Mouse (Mus musculus) kidney, postnatal 36 days (tissue): ENCODE measurements around the gene Lrrc47.

Experiments used
- DNase-seq, 2 experiments: peaks; one replicate each; pipeline ENCODE4 v3.0.0; 2021 to 2022; ENCODE audit warnings: mixed read lengths in 2 of 2

The Lrrc47 gene

GRCm38 (mm10) chr4:154011646-154012089 is at the start of gene Lrrc47:
Gene Lrrc47, plus strand, starts transcription at chr4:154011731.
- peak; percentile 88 to 91 for DNase-seq

GRCm38 (mm10) chr4:153962631-153963030 is 48.9 kb upstream of the Lrrc47 start:
- no peak for DNase-seq

GRCm38 (mm10) chr4:153966651-153967050 is 44.9 kb upstream of the Lrrc47 start:
- no peak for DNase-seq

- no peak for DNase-seq
Observed at GRCm38 (mm10) chr4:153967556-153967955, 44.0 kb upstream of the Lrrc47 start.

GRCm38 (mm10) chr4:153968063-153968462 is 43.5 kb upstream of the Lrrc47 start:
- DNase-seq: no peak

GRCm38 (mm10) chr4:153974431-153975291 is 36.9 kb upstream of the Lrrc47 start, which contains the start of the genes Dffb and Cep104:
Gene Dffb, minus strand, starts transcription at chr4:153975126.
Gene Cep104, plus strand, starts transcription at chr4:153975194.
- DNase-seq: peak; percentile 95 to 97

GRCm38 (mm10) chr4:153975292-153975662 is 36.3 kb upstream of the Lrrc47 start:
- DNase-seq: no peak

- no peak for DNase-seq
Observed at GRCm38 (mm10) chr4:153975768-153976167, 35.8 kb upstream of the Lrrc47 start.

GRCm38 (mm10) chr4:153979243-153979642 is 32.3 kb upstream of the Lrrc47 start:
- no peak for DNase-seq

- DNase-seq: no peak
Observed at GRCm38 (mm10) chr4:153980470-153980869, 31.1 kb upstream of the Lrrc47 start.

GRCm38 (mm10) chr4:153992715-153993114 is 18.8 kb upstream of the Lrrc47 start:
- DNase-seq: peak; percentile 25 to 54

- no peak for DNase-seq
Observed at GRCm38 (mm10) chr4:153993505-153993904, 18.0 kb upstream of the Lrrc47 start.

GRCm38 (mm10) chr4:154005488-154005887 is 6.0 kb upstream of the Lrrc47 start:
- no peak for DNase-seq

GRCm38 (mm10) chr4:154006264-154006663 is 5.3 kb upstream of the Lrrc47 start:
- DNase-seq: no peak

GRCm38 (mm10) chr4:154007759-154008158 is 3.8 kb upstream of the Lrrc47 start:
- peak in 1 of 2 experiments; percentile 40 for DNase-seq

- no peak for DNase-seq
Observed at GRCm38 (mm10) chr4:154010907-154011645, 455 bp upstream of the Lrrc47 start.

GRCm38 (mm10) chr4:154012132-154012882 is 776 bp downstream of the Lrrc47 start:
- peak in 1 of 2 experiments; percentile 23 for DNase-seq

GRCm38 (mm10) chr4:154015476-154015875 is 3.9 kb downstream of the Lrrc47 start:
- peak; percentile 28 to 66 for DNase-seq

GRCm38 (mm10) chr4:154019571-154019970 is 8.0 kb downstream of the Lrrc47 start:
- DNase-seq: peak; percentile 85 to 90

GRCm38 (mm10) chr4:154021432-154021831 is 9.9 kb downstream of the Lrrc47 start:
- peak; percentile 76 to 78 for DNase-seq

- DNase-seq: peak; percentile 86 to 96
Observed at GRCm38 (mm10) chr4:154022407-154022806, 10.9 kb downstream of the Lrrc47 start.

- peak in 1 of 2 experiments; percentile 23 for DNase-seq
Observed at GRCm38 (mm10) chr4:154022844-154023243, 11.3 kb downstream of the Lrrc47 start.
